Mouse (Mus musculus) Muller cell, postnatal 12 days (primary cell): ENCODE data around the gene Lrrtm3.

Experiments
- DNase-seq: peaks from one replicate; pipeline ENCODE4 v3.0.0-alpha.2; 2015; ENCODE audit errors: inconsistent ontology term

Gene Lrrtm3

GRCm38 (mm10) chr10:63894612-63895011 lies 195.5 kb downstream of the Lrrtm3 start:
- DNase-seq, result no peak

GRCm38 (mm10) chr10:63886449-63887088 lies 203.5 kb downstream of the Lrrtm3 start:
- DNase-seq, result no peak

GRCm38 (mm10) chr10:63880462-63880903 lies 209.6 kb downstream of the Lrrtm3 start:
- DNase-seq, result peak; percentile 54
